Mouse (Mus musculus): Measurements from ENCODE around the gene Pgr. TPM values are rescaled to one million over a fixed set of nuclear protein-coding genes. Genes with fewer than 3 reads are reported as not detected.

The Pgr gene
- polyA plus RNA-seq, 1 experiment: 0.23 TPM

Other genes with a start within 250 kb of the Pgr start
- gene Gm16485, start 72.0 kb downstream of the Pgr start, polyA plus RNA-seq (2012; rRNA removed): 0.19 and 0.21 TPM in 2 replicates

All from urinary bladder, adult 2 months (tissue).